Mouse (Mus musculus) embryonic facial prominence, embryonic 13.5 days (tissue): Measurements from ENCODE around the gene Fndc5. TPM values are rescaled to one million over a fixed set of nuclear protein-coding genes. Genes with fewer than 3 reads are reported as not detected.
A peak's percentile ranks its signal among the peaks of the same experiment; 100 is the strongest.

Source experiments
- ATAC-seq: fragments of 200-750 bp; cut with Nextera tagmentation; 2 replicates; pipeline ENCODE4 v1.8.0; 2017; ENCODE audit warnings: low read depth; ENCODE audit not compliant: insufficient number of reproducible peaks, insufficient read depth, low FRiP score, low TSS enrichment
- H3K27ac ChIP-seq: fragments of 300-500 bp; sonication (generic); 2 replicates; pipeline ENCODE4 v1.5.1; 2015; ENCODE audit warnings: moderate library complexity, mild to moderate bottlenecking, inconsistent platforms
- H3K27me3 ChIP-seq: fragments of 300-500 bp; sonication (generic); 2 replicates; pipeline ENCODE4 v1.6.1; 2015; ENCODE audit warnings: mild to moderate bottlenecking, inconsistent platforms
- H3K36me3 ChIP-seq: fragments of 300-500 bp; sonication (generic); 2 replicates; pipeline ENCODE4 v1.6.1; 2015; ENCODE audit warnings: mild to moderate bottlenecking, inconsistent platforms
- H3K4me1 ChIP-seq: fragments of 300-500 bp; sonication (generic); 2 replicates; pipeline ENCODE4 v1.6.1; 2015; ENCODE audit warnings: inconsistent platforms
- H3K4me2 ChIP-seq: fragments of 300-500 bp; sonication (generic); 2 replicates; pipeline ENCODE4 v1.6.1; 2015; ENCODE audit warnings: moderate library complexity, mild to moderate bottlenecking, inconsistent platforms
- H3K4me3 ChIP-seq: fragments of 300-500 bp; sonication (generic); 2 replicates; pipeline ENCODE4 v1.5.1; 2015; ENCODE audit warnings: mild to moderate bottlenecking, inconsistent platforms
- H3K9ac ChIP-seq: fragments of 300-500 bp; sonication (generic); 2 replicates; pipeline ENCODE4 v1.6.1; 2015; ENCODE audit warnings: mild to moderate bottlenecking, inconsistent platforms
- H3K9me3 ChIP-seq: fragments of 300-500 bp; sonication (generic); 2 replicates; pipeline ENCODE4 v1.6.1; 2016; ENCODE audit warnings: inconsistent platforms
- WGBS: fragments of 180-500 bp; shearing (Covaris S2); methylation state at CpG from one replicate; pipeline ENCODE4 v1.1.7; 2015; ENCODE audit warnings: mixed read lengths; 5-methylcytosine and 5-hydroxymethylcytosine counted together
- polyA plus RNA-seq: library from polyadenylated mRNA; unstranded; fragments of >200 nt; fragmentation: Nextera tagmentation; extraction: Ambion mirVana; gene quantifications from 2 replicates; pipeline ENCODE4 v1.2.1, GENCODE M21; 2015

Gene Fndc5
- polyA plus RNA-seq, 1 experiment from 2014 or later, result 4.7 TPM

DNA sequence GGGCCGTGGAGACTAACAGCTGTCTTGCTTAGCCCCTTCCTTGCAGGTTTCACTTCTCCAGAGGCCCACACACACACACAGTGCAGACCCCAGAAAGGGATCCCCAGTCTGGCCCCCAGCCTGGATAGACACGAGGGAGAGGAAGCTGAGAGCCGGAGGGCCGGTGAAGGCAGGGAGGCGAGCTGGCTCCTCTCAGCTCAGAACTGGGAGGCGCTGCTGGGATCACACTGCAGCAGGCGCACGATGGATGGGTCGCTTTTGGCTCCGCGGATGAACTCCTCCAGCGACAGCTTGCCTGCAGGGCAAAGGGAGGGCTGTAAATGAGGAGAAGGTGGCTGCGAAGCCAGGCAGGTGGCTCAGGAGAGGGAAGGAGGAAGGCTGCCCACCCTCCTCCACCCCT is 24.6 kb upstream of the Fndc5 start:
- no peak overlapping the region; the same call in 1 of the 2 replicates for H3K27ac ChIP-seq
- H3K4me1 ChIP-seq, result peaks cover 15% of the 10 kb centered on the region
- H3K4me3 ChIP-seq, result no peak overlapping the region
- H3K9ac ChIP-seq, result 0 out of 2 replicates have a peak overlapping the region, but pooled peaks have one; percentile 16
- H3K4me2 ChIP-seq, result no peak overlapping the region
- peaks cover 43% of the 10 kb centered on the region for H3K27me3 ChIP-seq
- WGBS, result 52% methylated on average over 13 of the region's 13 CpGs
- no peaks in the 10 kb centered on the region for H3K36me3 ChIP-seq
- no peak for ATAC-seq
- no peaks in the 10 kb centered on the region for H3K9me3 ChIP-seq

DNA sequence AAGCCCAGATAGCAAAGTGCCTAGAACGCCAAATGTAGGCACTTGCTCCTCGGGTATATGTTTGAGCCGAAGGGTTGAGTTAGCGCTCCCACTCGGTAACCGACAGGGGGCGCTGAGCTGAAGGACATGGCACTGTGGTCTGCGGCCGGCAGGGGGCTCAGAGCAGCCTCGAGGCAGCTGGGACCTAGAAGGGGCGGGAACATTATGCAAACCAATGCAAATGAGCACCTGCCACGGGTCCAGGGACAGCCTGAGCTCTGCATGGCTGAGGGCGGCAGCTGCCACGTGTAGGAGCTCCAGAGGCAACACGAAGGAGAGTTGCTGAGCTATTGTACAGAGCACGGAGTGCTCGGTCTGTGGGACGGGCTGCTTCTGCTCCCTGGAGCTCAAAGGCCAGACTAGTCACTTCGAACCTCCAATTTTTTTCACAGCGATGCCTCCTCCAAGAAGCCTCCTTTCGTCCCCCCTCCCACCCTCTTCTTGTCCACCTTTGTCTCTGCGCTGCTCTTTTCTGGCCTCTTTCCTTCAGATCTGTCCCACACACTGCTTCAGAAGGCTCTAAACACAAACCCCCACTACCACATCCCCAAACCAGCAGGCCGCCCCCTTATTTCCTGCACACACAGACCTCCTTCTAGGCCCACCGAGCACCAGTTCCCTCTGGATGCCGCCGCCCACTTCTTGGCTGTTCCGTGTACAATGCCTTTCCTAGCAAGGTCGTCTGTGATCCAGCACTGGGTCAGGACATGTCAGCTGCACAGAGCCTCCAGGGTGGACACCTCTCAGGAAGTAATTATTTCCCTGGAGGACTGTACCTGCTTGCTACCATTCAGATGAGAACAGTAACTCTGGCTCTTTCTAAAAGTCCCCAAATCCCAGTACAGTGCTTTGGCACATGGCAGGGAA is 23.5 kb upstream of the Fndc5 start:
- no peaks in the 10 kb centered on the region for H3K36me3 ChIP-seq
- H3K4me1 ChIP-seq, result peaks cover 15% of the 10 kb centered on the region
- H3K27me3 ChIP-seq, result peaks cover 34% of the 10 kb centered on the region; the same call in 1 of the 2 replicates
- no peak for ATAC-seq
- 32% methylated on average over 28 of the region's 28 CpGs for WGBS
- H3K4me2 ChIP-seq, result no peak overlapping the region
- H3K27ac ChIP-seq, result no peak overlapping the region
- no peaks in the 10 kb centered on the region for H3K9me3 ChIP-seq
- no peak overlapping the region for H3K4me3 ChIP-seq
- H3K9ac ChIP-seq, result no peak overlapping the region; the same call in 1 of the 2 replicates

DNA sequence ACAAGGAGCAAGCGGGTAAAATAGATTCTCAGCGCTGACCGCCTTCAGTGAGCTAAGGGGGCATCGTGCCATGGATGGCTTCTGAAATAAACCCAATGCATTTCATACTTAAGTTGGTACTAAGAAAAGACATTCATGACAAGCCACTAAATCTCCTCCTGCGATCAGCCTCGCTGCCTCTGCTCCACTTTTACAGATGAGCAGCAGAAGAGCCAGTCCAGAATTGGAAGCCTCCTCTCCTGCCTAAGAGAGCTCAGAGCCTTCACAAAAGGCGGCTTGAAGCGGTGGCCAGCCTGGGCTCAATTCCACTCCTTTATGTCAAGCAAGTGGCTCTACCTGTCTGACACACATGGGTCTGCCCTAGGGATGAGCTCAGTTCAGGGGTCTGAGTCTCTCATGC is 20.1 kb upstream of the Fndc5 start:
- Histone ChIP-seq H3K36me3 (no peaks in the 10 kb centered on the region), H3K9ac (no peak overlapping the region), H3K4me1 (peaks cover 31% of the 10 kb centered on the region), H3K27ac (no peak overlapping the region), H3K27me3 (peaks cover 62% of the 10 kb centered on the region), H3K9me3 (no peaks in the 10 kb centered on the region), H3K4me2 (no peak overlapping the region), H3K4me3 (no peak overlapping the region)
- 91% methylated on average over 8 of the region's 8 CpGs for WGBS
- ATAC-seq, result no peak

DNA sequence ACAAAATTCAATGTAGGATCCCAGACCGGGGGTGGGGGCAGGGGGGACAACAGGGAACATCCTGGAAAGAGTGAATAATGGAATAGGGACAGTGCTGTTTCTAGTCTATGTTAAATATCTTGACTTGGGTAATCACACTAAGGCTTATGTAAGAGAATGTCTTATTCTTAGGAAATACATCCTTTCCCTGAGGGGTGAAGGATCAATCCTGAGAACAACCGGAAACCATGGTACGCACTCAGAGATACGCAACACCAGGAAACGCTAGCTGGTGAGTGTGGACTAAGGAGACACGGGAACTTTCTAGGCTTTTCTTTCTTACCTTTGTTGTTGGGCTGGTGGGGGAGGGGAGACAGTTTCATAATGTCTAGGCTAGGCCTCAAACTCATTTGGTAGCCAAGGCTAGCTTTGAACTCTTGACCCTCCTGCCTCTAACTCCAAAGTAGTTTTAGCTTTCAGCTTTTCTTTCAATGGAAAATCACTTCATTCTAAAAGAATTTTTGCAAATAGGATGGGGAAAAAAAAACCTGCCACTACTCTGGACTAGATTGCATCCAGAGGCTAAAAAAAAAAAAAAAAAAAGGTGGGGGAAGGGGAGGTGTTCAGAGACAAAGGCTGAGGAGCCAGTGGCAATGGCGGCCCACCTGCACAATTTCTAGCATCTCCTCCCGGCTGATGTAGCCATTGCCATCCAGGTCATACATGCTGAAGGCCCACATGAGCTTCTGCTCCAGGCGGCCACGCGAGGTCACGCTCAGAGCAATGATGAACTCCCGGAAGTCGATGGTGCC is 18.9 kb upstream of the Fndc5 start:
- peaks cover 72% of the 10 kb centered on the region for H3K27me3 ChIP-seq
- WGBS, result 90% methylated on average over 14 of the region's 14 CpGs
- H3K9me3 ChIP-seq, result no peaks in the 10 kb centered on the region
- H3K4me2 ChIP-seq, result no peak overlapping the region
- no peak overlapping the region for H3K27ac ChIP-seq
- H3K9ac ChIP-seq, result no peak overlapping the region
- H3K4me3 ChIP-seq, result no peak overlapping the region
- peaks cover 21% of the 10 kb centered on the region for H3K4me1 ChIP-seq
- H3K36me3 ChIP-seq, result no peaks in the 10 kb centered on the region
- ATAC-seq, result no peak

DNA sequence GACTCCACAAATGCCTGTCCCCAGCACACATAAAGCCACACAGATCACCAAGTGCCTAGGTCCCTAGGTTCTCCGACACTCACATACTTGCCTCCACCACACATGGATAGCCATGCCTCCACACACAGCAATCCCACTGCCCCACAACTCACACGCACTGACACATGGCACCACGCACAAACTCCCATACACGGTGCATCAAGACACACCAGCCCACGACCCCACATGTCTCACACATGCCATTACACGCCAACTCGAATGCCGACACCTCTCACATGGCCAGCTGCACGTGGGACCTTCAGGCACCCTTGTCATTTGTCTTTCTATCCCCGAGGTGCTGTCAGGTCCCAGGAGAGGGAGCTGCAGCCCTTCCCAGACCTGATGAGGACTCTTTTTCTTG is 17.1 kb upstream of the Fndc5 start:
- H3K9me3 ChIP-seq, result no peaks in the 10 kb centered on the region
- H3K4me3 ChIP-seq, result no peak overlapping the region
- ATAC-seq, result no peak
- H3K4me2 ChIP-seq, result no peak overlapping the region
- peaks cover 76% of the 10 kb centered on the region for H3K27me3 ChIP-seq
- H3K4me1 ChIP-seq, result peaks cover 20% of the 10 kb centered on the region
- no peaks in the 10 kb centered on the region for H3K36me3 ChIP-seq
- WGBS, result 65% methylated on average over 10 of the region's 10 CpGs
- H3K9ac ChIP-seq, result no peak overlapping the region
- H3K27ac ChIP-seq, result no peak overlapping the region

DNA sequence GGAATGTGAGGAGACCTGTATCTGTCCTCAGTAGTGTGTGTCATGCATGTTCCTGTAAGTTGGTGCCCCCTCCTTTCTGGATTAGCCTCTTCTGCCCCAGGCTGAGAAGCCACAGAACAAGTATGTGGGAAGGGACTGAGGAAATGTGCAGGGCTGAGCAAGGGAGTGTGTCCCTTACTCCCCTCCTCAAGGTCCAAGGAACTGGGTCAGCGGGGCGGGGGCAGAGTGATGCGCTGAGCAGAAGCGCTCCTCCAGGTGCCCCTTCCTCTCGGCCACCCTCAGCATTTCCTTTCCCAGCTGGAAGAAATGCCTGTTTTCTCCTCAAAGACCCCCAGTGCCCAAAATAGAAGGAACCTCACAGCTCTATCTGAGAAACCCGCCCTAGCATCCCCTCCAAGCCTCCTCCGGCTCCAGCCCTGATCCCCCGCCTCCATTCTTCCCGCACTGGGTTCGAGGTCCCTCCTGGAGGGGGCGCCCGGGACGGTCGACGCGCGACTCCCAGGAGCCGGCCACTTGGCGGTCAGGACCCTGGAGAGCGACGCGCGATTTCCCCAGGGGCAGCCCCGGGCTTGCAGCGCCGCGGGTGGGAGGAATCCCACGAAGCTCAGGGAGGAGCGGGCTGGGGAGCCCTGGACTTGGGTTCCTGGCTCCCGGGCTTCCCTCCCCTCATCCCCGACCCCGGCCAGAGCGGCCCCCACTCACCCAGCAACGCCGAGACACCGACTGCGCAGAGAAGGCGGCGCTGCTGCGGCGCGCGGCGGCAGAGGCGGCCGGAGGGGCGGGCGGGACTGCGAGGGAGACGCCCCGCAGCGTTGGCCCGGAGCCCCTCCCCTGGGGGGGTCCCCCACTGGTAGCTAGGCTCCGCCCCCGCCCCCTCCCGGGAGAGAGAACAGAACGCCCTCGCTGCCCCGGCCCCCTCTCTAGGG is 16.0 kb upstream of the Fndc5 start:
- peak overlapping the region; percentile 51 for H3K4me3 ChIP-seq
- no peaks in the 10 kb centered on the region for H3K9me3 ChIP-seq
- ATAC-seq, result no peak
- H3K27ac ChIP-seq, result no peak overlapping the region
- WGBS, result 1% methylated on average over 59 of the region's 59 CpGs
- H3K27me3 ChIP-seq, result peaks cover 80% of the 10 kb centered on the region
- H3K4me2 ChIP-seq, result peak overlapping the region; percentile 97
- H3K4me1 ChIP-seq, result peaks cover 30% of the 10 kb centered on the region
- H3K9ac ChIP-seq, result peak overlapping the region; percentile 51
- H3K36me3 ChIP-seq, result no peaks in the 10 kb centered on the region

DNA sequence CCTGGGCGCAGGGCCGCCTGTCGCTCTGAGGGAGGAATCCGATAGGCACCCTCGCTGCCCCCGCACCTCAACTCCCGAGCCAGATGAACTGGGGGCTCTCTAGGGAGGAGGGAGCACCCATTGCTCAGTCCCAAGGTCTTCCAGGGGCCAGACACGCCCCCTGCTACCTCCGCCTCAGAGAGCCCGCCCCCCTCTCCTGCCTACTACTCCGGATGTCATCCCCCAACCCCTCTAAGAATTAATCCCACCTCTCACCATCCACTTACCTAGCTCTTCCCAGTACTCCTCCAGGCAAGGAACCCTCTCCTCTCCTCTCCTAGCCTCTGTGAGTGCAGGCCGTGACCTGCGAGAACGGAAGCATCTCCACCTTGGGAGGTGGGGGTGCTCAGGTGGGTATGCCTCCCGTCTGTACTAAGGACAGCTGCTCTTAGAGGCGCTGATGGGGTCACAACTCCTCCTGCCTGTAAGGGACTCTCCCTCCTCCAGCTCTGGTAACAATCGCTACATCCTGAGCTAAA is 15.2 kb upstream of the Fndc5 start, which contains the start of gene Hpca:
Hpca (minus strand) TSS at position 468 of the 518 bp plus-strand sequence.
- Histone ChIP-seq H3K4me2 (peak within 1 kb of the TSS; percentile 97), H3K36me3 (no peaks in the 10 kb centered on the region), H3K4me3 (peak within 1 kb of the TSS; percentile 51), H3K27ac (no peak within 1 kb of the TSS), H3K9ac (peak within 1 kb of the TSS; percentile 51), H3K9me3 (no peaks in the 10 kb centered on the region), H3K27me3 (peaks cover 83% of the 10 kb centered on the region), H3K4me1 (peaks cover 35% of the 10 kb centered on the region)
- 0 out of 2 replicates have a peak, but pooled peaks have one; percentile 13 for ATAC-seq
- under 1% methylated on average over 17 of the region's 17 CpGs for WGBS

DNA sequence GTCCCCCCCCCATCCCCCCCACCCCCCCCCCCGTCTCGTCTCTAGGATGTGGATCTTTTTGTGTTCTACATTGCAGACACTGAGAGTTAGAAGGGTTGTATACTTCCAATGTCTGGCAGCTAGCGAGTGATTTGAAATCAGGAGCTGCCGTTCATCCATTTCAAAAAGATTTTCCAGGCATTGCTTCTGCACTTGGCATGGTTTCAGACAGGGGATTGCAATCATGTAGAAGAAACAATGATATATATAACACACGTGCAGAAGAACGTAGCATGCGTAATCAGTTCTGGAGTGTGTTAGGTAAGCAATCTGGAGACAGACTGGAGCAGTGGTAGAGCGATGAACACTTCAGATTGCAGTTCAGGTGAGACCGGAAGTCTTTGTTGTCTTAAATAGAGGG is 14.7 kb upstream of the Fndc5 start:
- Histone ChIP-seq H3K27me3 (peaks cover 78% of the 10 kb centered on the region), H3K9me3 (no peaks in the 10 kb centered on the region), H3K9ac (no peak overlapping the region), H3K4me2 (no peak overlapping the region), H3K4me1 (peaks cover 35% of the 10 kb centered on the region), H3K36me3 (no peaks in the 10 kb centered on the region), H3K27ac (no peak overlapping the region), H3K4me3 (no peak overlapping the region)
- 24% methylated on average over 9 of the region's 9 CpGs for WGBS
- no peak for ATAC-seq

DNA sequence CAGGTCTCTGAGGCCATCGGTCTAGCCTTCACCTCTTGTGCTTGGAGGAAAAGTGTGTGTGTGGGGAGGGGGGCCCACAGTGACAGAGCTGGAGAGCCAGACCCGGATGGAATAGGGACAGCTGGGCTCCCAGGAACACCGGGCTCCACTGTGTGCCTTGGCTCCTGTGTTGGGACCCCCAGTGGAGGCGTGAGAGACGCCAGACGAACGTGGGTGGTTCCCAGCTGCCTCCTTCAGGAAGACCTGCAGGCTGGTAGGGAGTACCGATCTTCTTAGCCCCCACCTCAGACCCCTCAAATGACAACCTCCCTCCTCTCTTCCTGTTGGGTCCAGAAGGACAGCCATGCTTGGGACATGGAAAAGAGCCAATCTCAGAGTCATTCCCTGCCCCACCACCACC is 14.1 kb upstream of the Fndc5 start:
- H3K4me3 ChIP-seq, result no peak overlapping the region
- H3K27ac ChIP-seq, result no peak overlapping the region
- H3K4me2 ChIP-seq, result no peak overlapping the region
- no peaks in the 10 kb centered on the region for H3K36me3 ChIP-seq
- no peak overlapping the region for H3K9ac ChIP-seq
- H3K4me1 ChIP-seq, result peaks cover 35% of the 10 kb centered on the region
- 36% methylated on average over 8 of the region's 8 CpGs for WGBS
- ATAC-seq, result no peak
- no peaks in the 10 kb centered on the region for H3K9me3 ChIP-seq
- peaks cover 78% of the 10 kb centered on the region for H3K27me3 ChIP-seq

DNA sequence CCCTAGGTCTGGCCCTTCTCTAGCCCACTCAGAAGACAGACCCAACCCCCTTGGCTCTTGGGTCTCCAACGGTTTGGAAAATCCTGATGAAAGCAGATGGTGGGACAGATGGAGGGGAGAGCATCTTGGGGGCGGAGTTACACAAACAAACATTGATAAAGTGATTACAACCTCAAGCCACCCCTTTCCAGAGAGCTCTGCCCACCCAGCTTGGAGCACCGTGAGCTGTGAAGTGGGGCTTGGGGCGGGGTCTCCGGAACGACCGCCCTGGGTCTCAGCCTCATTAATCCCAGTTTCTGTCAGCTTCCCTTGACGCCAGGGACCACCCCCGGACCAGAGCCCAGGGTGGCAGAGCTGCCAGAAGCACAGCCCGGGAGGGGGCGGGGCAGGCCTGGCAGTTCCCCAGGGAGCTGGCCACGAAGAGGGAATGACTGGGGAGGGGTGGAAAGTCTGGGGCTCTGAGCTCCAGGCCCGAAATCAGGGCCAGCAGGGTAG is 12.1 kb upstream of the Fndc5 start:
- no peaks in the 10 kb centered on the region for H3K36me3 ChIP-seq
- H3K4me1 ChIP-seq, result peaks cover 50% of the 10 kb centered on the region
- 0 out of 2 replicates have a peak overlapping the region, but pooled peaks have one; percentile 20 for H3K4me2 ChIP-seq
- 11% methylated on average over 13 of the region's 13 CpGs for WGBS
- H3K27ac ChIP-seq, result no peak overlapping the region
- no peak overlapping the region for H3K4me3 ChIP-seq
- no peak overlapping the region for H3K9ac ChIP-seq
- ATAC-seq, result no peak
- H3K27me3 ChIP-seq, result peaks cover 65% of the 10 kb centered on the region
- no peaks in the 10 kb centered on the region for H3K9me3 ChIP-seq
